Mouse (Mus musculus) limb, embryonic 11.5 days (tissue): Measurements from ENCODE around the gene Fbxl4. TPM values are rescaled to one million over a fixed set of nuclear protein-coding genes. Genes with fewer than 3 reads are reported as not detected.
"Not testable (repeated sequence)": the region's sequence is repeated elsewhere in the genome, so short reads cannot be mapped to it uniquely, and the experiment has no call there.

ENCODE experiments used
- ATAC-seq: fragments of 200-750 bp; cut with Nextera tagmentation; 2 replicates; pipeline ENCODE4 v1.8.0; 2017; ENCODE audit warnings: low read depth; ENCODE audit not compliant: insufficient number of reproducible peaks, low FRiP score, low TSS enrichment
- DNase-seq: peaks from one replicate; pipeline ENCODE4 v3.0.0-alpha.2; 2015; ENCODE audit warnings: low spot score
- H3K27ac ChIP-seq: fragments of 300-500 bp; sonication (generic); replicated peaks from 2 replicates; pipeline ENCODE4 v1.5.1; 2014; ENCODE audit warnings: low read depth, mild to moderate bottlenecking, low read length
- H3K27me3 ChIP-seq: fragments of 300-500 bp; sonication (generic); 2 replicates; pipeline ENCODE4 v1.6.1; 2014; ENCODE audit warnings: mild to moderate bottlenecking, low read length, mixed read lengths; ENCODE audit not compliant: control insufficient read depth, insufficient read depth
- H3K36me3 ChIP-seq: fragments of 300-500 bp; sonication (generic); 2 replicates; pipeline ENCODE4 v1.6.1; 2014; ENCODE audit warnings: mild to moderate bottlenecking, low read length, moderate library complexity, mixed read lengths; ENCODE audit not compliant: control insufficient read depth, insufficient read depth
- H3K4me1 ChIP-seq: fragments of 300-500 bp; sonication (generic); 2 replicates; pipeline ENCODE4 v1.6.1; 2014; ENCODE audit warnings: low read length, mixed read lengths; ENCODE audit not compliant: control insufficient read depth, insufficient read depth
- H3K4me2 ChIP-seq: fragments of 300-500 bp; sonication (generic); 2 replicates; pipeline ENCODE4 v1.6.1; 2014; ENCODE audit warnings: low read depth, mild to moderate bottlenecking, moderate library complexity; ENCODE audit not compliant: severe bottlenecking
- H3K4me3 ChIP-seq: fragments of 300-500 bp; sonication (generic); 2 replicates; pipeline ENCODE4 v1.5.1; 2014; ENCODE audit warnings: low read depth, low read length
- H3K9ac ChIP-seq: fragments of 300-500 bp; sonication (generic); 2 replicates; pipeline ENCODE4 v1.6.1; 2014; ENCODE audit warnings: mild to moderate bottlenecking, low read length
- H3K9me3 ChIP-seq: fragments of 300-500 bp; sonication (generic); 2 replicates; pipeline ENCODE4 v1.6.1; 2016; ENCODE audit warnings: low read length; ENCODE audit not compliant: control insufficient read depth
- WGBS: fragments of 180-500 bp; shearing (Covaris S2); extraction: QIAGEN DNeasy Blood & Tissue Kit; methylation state at CpG from one replicate; pipeline ENCODE4 v1.1.7; 2014; 5-methylcytosine and 5-hydroxymethylcytosine counted together
- polyA plus RNA-seq: library from polyadenylated mRNA; unstranded; fragments of >200 nt; fragmentation: Nextera tagmentation; extraction: Ambion mirVana; gene quantifications from 2 replicates; pipeline ENCODE4 v1.2.1, GENCODE M21; 2014

The Fbxl4 gene
- polyA plus RNA-seq = 7.1 and 7.9 TPM in 2 replicates

GRCm38 (mm10) chr4:22357266-22357930, at the start of gene Fbxl4:
TSS of gene Fbxl4 (plus strand) at chr4:22357543.
- Histone ChIP-seq H3K4me3 (peak within 1 kb of the TSS; percentile 82), H3K27ac (peak within 1 kb of the TSS; percentile 70), H3K36me3 (no peaks in the 10 kb centered on the region), H3K4me1 (no peaks in the 10 kb centered on the region), H3K9me3 (no peaks in the 10 kb centered on the region), H3K9ac (peak within 1 kb of the TSS; percentile 87), H3K27me3 (no peaks in the 10 kb centered on the region), H3K4me2 (peak within 1 kb of the TSS; percentile 63)
- DNase-seq (peak; percentile 93), ATAC-seq (peak; percentile 98)
- WGBS = under 1% methylated on average over 56 of the region's 62 CpGs

- Histone ChIP-seq H3K9me3 (no peaks in the 10 kb centered on the region), H3K27me3 (no peaks in the 10 kb centered on the region), H3K27ac (no peak overlapping the region), H3K4me1 (no peaks in the 10 kb centered on the region), H3K9ac (no peak overlapping the region), H3K36me3 (no peaks in the 10 kb centered on the region), H3K4me3 (no peak overlapping the region), H3K4me2 (no peak overlapping the region)
- no peak for DNase-seq
- WGBS = 86% methylated on average over 3 of the region's 3 CpGs
- no peak for ATAC-seq
These were observed 42.8 kb upstream of the Fbxl4 start for GRCm38 (mm10) chr4:22314564-22314963.

DNA sequence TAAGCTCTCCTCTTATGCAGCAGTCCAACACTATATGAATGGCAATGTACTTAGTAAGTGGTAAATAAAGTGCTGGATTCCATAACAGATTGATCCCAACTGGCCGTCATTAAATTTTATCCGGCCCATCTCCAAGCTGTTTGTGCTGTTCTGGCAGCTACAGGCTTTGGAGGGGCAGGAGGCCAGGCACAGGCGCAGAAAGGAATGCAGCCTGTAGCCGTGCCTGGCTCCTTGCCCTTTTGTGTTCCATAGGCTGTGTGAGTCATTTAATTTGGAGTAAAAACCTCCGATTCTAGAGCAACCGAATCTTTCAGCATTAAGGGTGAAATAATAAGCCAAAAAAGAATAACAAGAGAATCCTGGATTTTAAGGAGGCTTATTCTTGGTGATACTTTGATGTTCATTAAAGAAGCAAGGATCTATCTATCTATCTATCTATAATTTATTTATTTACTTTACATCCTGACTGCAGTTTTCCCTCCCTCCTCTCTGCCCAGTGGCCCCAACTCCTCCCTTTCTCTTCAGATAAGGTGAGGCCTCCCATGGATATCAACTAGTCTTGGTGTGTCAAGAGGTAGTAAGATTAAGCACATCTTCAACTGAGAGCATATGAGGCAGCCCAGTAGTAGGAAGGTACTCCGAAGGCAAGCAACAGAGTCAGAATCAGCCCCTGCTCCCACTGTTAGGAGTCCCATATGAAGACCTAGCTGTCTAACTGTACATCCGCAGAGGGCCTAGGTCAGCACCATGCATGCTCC, 14.3 kb upstream of the Fbxl4 start:
- Histone ChIP-seq H3K4me1 (no peaks in the 10 kb centered on the region), H3K27ac (no peak overlapping the region), H3K9ac (no peak overlapping the region), H3K4me2 (no peak overlapping the region), H3K9me3 (no peaks in the 10 kb centered on the region), H3K36me3 (no peaks in the 10 kb centered on the region), H3K27me3 (no peaks in the 10 kb centered on the region), H3K4me3 (no peak overlapping the region)
- DNase-seq (no peak), ATAC-seq (no peak)
- 82% methylated on average over 8 of the region's 8 CpGs for WGBS

GRCm38 (mm10) chr4:22349086-22349485, 8.3 kb upstream of the Fbxl4 start:
- not testable (repeated sequence) for DNase-seq, H3K4me2 ChIP-seq, H3K4me3 ChIP-seq, ATAC-seq, H3K36me3 ChIP-seq, H3K27me3 ChIP-seq, H3K9me3 ChIP-seq, H3K4me1 ChIP-seq, H3K9ac ChIP-seq, H3K27ac ChIP-seq
- 91% methylated on average over 4 of the region's 4 CpGs for WGBS

DNA sequence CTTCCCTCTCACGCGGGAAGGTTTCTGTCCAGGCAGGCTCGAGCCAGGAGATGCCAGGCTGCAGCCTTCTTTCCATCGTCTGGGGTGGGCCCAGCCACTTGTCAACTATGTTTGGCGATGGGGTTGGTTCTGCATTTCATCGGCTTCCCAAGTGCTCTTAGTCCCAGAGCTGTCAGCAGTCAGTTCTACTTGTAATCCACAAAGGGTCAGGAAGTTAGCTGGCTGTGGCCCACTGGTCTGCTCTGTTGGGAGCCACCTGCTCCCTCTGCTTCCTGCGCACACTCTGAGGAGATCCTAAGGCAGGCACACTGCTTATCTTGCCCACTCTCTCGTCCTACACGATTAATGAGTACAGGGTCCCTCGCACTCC, 573 bp downstream of the Fbxl4 start:
- DNase-seq (no peak), ATAC-seq (peak; percentile 46; the same call in 1 of the 2 replicates)
- H3K36me3 ChIP-seq = no peaks in the 10 kb centered on the region
- no peaks in the 10 kb centered on the region for H3K4me1 ChIP-seq
- H3K9me3 ChIP-seq = no peaks in the 10 kb centered on the region
- H3K4me2 ChIP-seq = peak overlapping the region; percentile 63
- 9% methylated on average over 10 of the region's 10 CpGs for WGBS
- H3K4me3 ChIP-seq = peak overlapping the region; percentile 82
- H3K27me3 ChIP-seq = no peaks in the 10 kb centered on the region
- H3K9ac ChIP-seq = peak overlapping the region; percentile 87
- peak overlapping the region; percentile 70 for H3K27ac ChIP-seq

DNA sequence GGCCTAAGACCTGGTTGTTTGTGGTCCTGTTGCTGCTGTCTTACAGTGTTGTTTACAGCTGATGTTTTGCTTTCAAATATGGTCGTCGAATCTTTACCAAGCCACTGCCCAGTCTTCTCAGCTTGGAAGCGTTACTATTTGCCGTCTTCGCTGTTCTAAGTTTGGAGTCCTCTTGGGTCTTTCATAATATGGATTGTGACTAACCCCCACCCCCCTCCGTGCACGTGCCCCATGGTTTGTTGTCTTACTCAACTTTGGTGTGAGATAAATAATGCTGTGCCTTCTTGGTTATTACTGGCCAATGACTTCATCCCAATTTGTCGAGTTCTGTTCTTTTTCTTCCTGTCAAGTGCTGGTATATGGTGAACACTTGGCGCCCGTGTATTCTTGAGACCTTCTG, 1.1 kb downstream of the Fbxl4 start:
- no peak overlapping the region; the same call in 1 of the 2 replicates for H3K4me3 ChIP-seq

GRCm38 (mm10) chr4:22367368-22367767, 10.0 kb downstream of the Fbxl4 start:
- Histone ChIP-seq H3K9me3 (no peaks in the 10 kb centered on the region), H3K27ac (no peak overlapping the region), H3K36me3 (no peaks in the 10 kb centered on the region), H3K4me3 (no peak overlapping the region), H3K4me1 (no peaks in the 10 kb centered on the region), H3K27me3 (no peaks in the 10 kb centered on the region), H3K9ac (no peak overlapping the region), H3K4me2 (no peak overlapping the region)
- ATAC-seq = no peak
- WGBS = 50% methylated on average over 5 of the region's 5 CpGs
- no peak for DNase-seq

More for the DNA sequence above, 1.1 kb downstream of the Fbxl4 start:
- Histone ChIP-seq H3K4me1 (no peaks in the 10 kb centered on the region), H3K9ac (no peak overlapping the region), H3K9me3 (no peaks in the 10 kb centered on the region), H3K27me3 (no peaks in the 10 kb centered on the region), H3K27ac (no peak overlapping the region), H3K4me2 (peak overlapping the region; percentile 63; the same call in 1 of the 2 replicates), H3K36me3 (no peaks in the 10 kb centered on the region)
- DNase-seq = no peak
- WGBS = 84% methylated on average over 10 of the region's 10 CpGs
- no peak for ATAC-seq

DNA sequence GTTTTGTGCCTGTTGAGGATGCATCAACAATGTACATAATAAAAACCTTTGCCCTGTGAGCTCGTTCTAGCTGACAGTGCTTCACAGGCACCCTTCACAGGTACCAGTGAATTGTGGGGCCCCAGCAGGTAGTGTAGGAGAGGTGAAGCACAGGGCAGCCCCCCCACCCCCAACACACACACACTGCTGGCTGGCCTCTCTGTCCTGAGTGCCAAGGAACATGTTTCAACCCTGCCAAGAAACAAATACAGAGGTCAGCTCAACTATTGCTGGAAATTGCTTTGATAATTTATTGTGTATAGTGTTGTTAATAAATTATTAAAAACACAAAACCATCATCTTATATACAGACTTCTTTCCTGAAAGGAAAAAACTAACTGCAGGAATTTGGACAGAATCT, 21.2 kb downstream of the Fbxl4 start:
- 45% methylated on average over 1 of the region's 1 CpGs for whole genome bisulfite sequencing
- no peak for ATAC-seq

More for the DNA sequence above, 21.2 kb downstream of the Fbxl4 start:
- no peak overlapping the region for H3K27ac ChIP-seq
- H3K4me1 ChIP-seq = no peaks in the 10 kb centered on the region
- H3K36me3 ChIP-seq = no peaks in the 10 kb centered on the region
- H3K27me3 ChIP-seq = no peaks in the 10 kb centered on the region
- no peaks in the 10 kb centered on the region for H3K9me3 ChIP-seq
- H3K9ac ChIP-seq = no peak overlapping the region
- H3K4me3 ChIP-seq = no peak overlapping the region
- DNase-seq = no peak
- H3K4me2 ChIP-seq = no peak overlapping the region
